Mouse (Mus musculus) CH12.LX (cell line): Measurements from ENCODE around the gene Nsl1. TPM values are rescaled to one million over a fixed set of nuclear protein-coding genes. Genes with fewer than 3 reads are reported as not detected.

Experiments used
- DNase-seq: peaks from one replicate; pipeline ENCODE4 v3.0.0-alpha.2; 2013; ENCODE audit errors: extremely low read depth
- H3K27ac ChIP-seq: 2 replicates; pipeline ENCODE4 v1.5.1; 2012; ENCODE audit warnings: low read depth, mild to moderate bottlenecking, control low read depth, moderate library complexity; ENCODE audit not compliant: insufficient read depth
- H3K27me3 ChIP-seq: replicated peaks from 2 replicates; pipeline ENCODE3; 2012; ENCODE audit warnings: inconsistent platforms
- H3K36me3 ChIP-seq, 2 experiments: replicated peaks in 1 of 2; 2 replicates each; pipeline versions ENCODE3 to v1.6.1; 2012; ENCODE audit warnings: inconsistent platforms in 1 of 2, low read length in 1 of 2, mild to moderate bottlenecking in 1 of 2, mixed read lengths in 1 of 2, moderate library complexity in 1 of 2; ENCODE audit not compliant: control insufficient read depth in 1 of 2, insufficient read depth in 1 of 2
- H3K4me1 ChIP-seq, 2 experiments: 2 replicates each; pipeline ENCODE4 v1.6.1; 2012; ENCODE audit warnings: inconsistent platforms in 1 of 2, moderate library complexity in 1 of 2; ENCODE audit not compliant: insufficient read depth in 2 of 2, control insufficient read depth in 1 of 2
- H3K4me2 ChIP-seq: 2 replicates; pipeline ENCODE4 v1.6.1; 2012; ENCODE audit warnings: low read depth, mild to moderate bottlenecking, control low read depth; ENCODE audit not compliant: poor library complexity, insufficient read depth, severe bottlenecking
- H3K4me3 ChIP-seq, 3 experiments: fragments of 150-350 bp in 1 of 3; sonication (generic) in 1 of 3; replicated peaks in 1 of 3; 2 replicates each; pipeline versions ENCODE3 to v1.5.1; 2011 to 2012; ENCODE audit warnings: low read depth in 2 of 3, low read length in 2 of 3, mild to moderate bottlenecking in 2 of 3, moderate library complexity in 2 of 3, control low read depth in 1 of 3, improper control_type of control experiment in 1 of 3, inconsistent platforms in 1 of 3, mixed read lengths in 1 of 3; ENCODE audit not compliant: poor library complexity in 1 of 3
- H3K79me2 ChIP-seq: replicated peaks from 2 replicates; pipeline ENCODE4 v1.6.1; 2012; ENCODE audit warnings: mild to moderate bottlenecking, moderate library complexity; ENCODE audit not compliant: control insufficient read depth, poor library complexity, insufficient read depth, severe bottlenecking; ENCODE audit errors: extremely low read depth
- H3K9ac ChIP-seq: 2 replicates; pipeline ENCODE4 v1.6.1; 2012; ENCODE audit warnings: low read depth, mild to moderate bottlenecking, control low read depth, moderate library complexity; ENCODE audit not compliant: insufficient read depth
- H3K9me3 ChIP-seq: replicated peaks from 2 replicates; pipeline ENCODE3; 2012; ENCODE audit warnings: low read length, inconsistent platforms, mixed read lengths
- BHLHE40 ChIP-seq: IDR thresholded peaks from 2 replicates; pipeline ENCODE4 v1.6.1; 2011; ENCODE audit warnings: mild to moderate bottlenecking, low read depth, low read length, improper control_type of control experiment
- CHD1 ChIP-seq: IDR thresholded peaks from 2 replicates; pipeline ENCODE4 v1.6.1; 2012; ENCODE audit warnings: low read depth, low read length, improper control_type of control experiment, inconsistent platforms
- EP300 ChIP-seq: IDR thresholded peaks from 2 replicates; pipeline ENCODE4 v1.6.1; 2011; ENCODE audit warnings: low read length, improper control_type of control experiment
- ETS1 ChIP-seq: conservative IDR thresholded peaks from 2 replicates; pipeline ENCODE4 v1.6.1; 2012; ENCODE audit warnings: low read depth, mild to moderate bottlenecking, inconsistent platforms, low read length, improper control_type of control experiment, moderate library complexity
- IRF4 ChIP-seq: IDR thresholded peaks from 2 replicates; pipeline ENCODE4 v1.6.1; 2014; ENCODE audit warnings: low read depth, mild to moderate bottlenecking, inconsistent platforms, low read length, improper control_type of control experiment
- KAT2A ChIP-seq: IDR thresholded peaks from 2 replicates; pipeline ENCODE4 v1.6.1; 2012; ENCODE audit warnings: low read length, improper control_type of control experiment, inconsistent platforms; ENCODE audit not compliant: insufficient replicate concordance
- MAFK ChIP-seq: IDR thresholded peaks from 2 replicates; pipeline ENCODE4 v1.6.1; 2011; ENCODE audit warnings: low read length, improper control_type of control experiment; ENCODE audit not compliant: insufficient replicate concordance
- MAX ChIP-seq: IDR thresholded peaks from 2 replicates; pipeline ENCODE4 v1.6.1; 2011; ENCODE audit warnings: low read length, improper control_type of control experiment
- MAZ ChIP-seq: IDR thresholded peaks from 2 replicates; pipeline ENCODE4 v1.6.1; 2012; ENCODE audit warnings: low read depth, mild to moderate bottlenecking, inconsistent platforms, low read length, improper control_type of control experiment, moderate library complexity
- MEF2A ChIP-seq: IDR thresholded peaks from 2 replicates; pipeline ENCODE4 v1.6.1; 2014; ENCODE audit warnings: low read depth, mild to moderate bottlenecking, inconsistent platforms, low read length, improper control_type of control experiment, borderline replicate concordance
- MXI1 ChIP-seq: IDR thresholded peaks from 2 replicates; pipeline ENCODE4 v1.6.1; 2011; ENCODE audit warnings: mild to moderate bottlenecking, low read depth, low read length, improper control_type of control experiment
- MYC ChIP-seq: IDR thresholded peaks from 2 replicates; pipeline ENCODE4 v1.6.1; 2011; ENCODE audit warnings: low read depth, mild to moderate bottlenecking, improper control_type of control experiment, low read length
- NELFE ChIP-seq: IDR thresholded peaks from 2 replicates; pipeline ENCODE4 v1.6.1; 2011; ENCODE audit warnings: low read depth, low read length, improper control_type of control experiment
- NRF1 ChIP-seq: IDR thresholded peaks from 2 replicates; pipeline ENCODE4 v1.6.1; 2014; ENCODE audit warnings: low read depth, mild to moderate bottlenecking, inconsistent platforms, low read length, improper control_type of control experiment, moderate library complexity
- POLR2A ChIP-seq: IDR thresholded peaks from 2 replicates; pipeline ENCODE4 v1.6.1; 2011; ENCODE audit warnings: low read depth, mild to moderate bottlenecking, improper control_type of control experiment, low read length
- RCOR1 ChIP-seq: conservative IDR thresholded peaks from 2 replicates; pipeline ENCODE4 v1.6.1; 2012; ENCODE audit warnings: low read depth, mild to moderate bottlenecking, inconsistent platforms, low read length, improper control_type of control experiment
- TCF12 ChIP-seq: IDR thresholded peaks from 2 replicates; pipeline ENCODE4 v1.6.1; 2014; ENCODE audit warnings: low read depth, mild to moderate bottlenecking, inconsistent platforms, low read length, improper control_type of control experiment
- ZKSCAN1 ChIP-seq: IDR thresholded peaks from 2 replicates; pipeline ENCODE4 v1.6.1; 2012; ENCODE audit warnings: low read depth, inconsistent platforms, low read length, improper control_type of control experiment, borderline replicate concordance
- ZNF384 ChIP-seq: IDR thresholded peaks from 2 replicates; pipeline ENCODE4 v1.6.1; 2012; ENCODE audit warnings: low read depth, low read length, improper control_type of control experiment, inconsistent platforms
- dilution Hi-C: fragments of 300-500 bp; cut with MboI; formaldehyde crosslinking; loops from 2 replicates; pipeline ENCODE4 v1.14.3; 2020; ENCODE audit warnings: low sequenced_read_pairs; ENCODE audit not compliant: extremely low pct_unique_long_range_greater_than_20kb, extremely low pct_ligation_motif_present
- in situ Hi-C: fragments of 300-500 bp; cut with MboI; formaldehyde crosslinking; loops from 3 replicates; pipeline ENCODE4 v1.14.3; 2019; ENCODE audit warnings: low sequenced_read_pairs, low pct_ligation_motif_present, low pct_unique_long_range_greater_than_20kb, mixed read lengths
- polyA plus RNA-seq: library from polyadenylated mRNA; unstranded; fragments of >175 nt; gene quantifications from 2 replicates; pipeline ENCODE4 v1.2.1, GENCODE M21; 2012; ENCODE audit warnings: low read depth; ENCODE audit not compliant: insufficient read length
- total RNA-seq, 2 experiments: library from RNA; depleted of rRNA; stranded (reverse); fragments of 300-350 nt in 1 of 2; fragments of >200 nt in 1 of 2; gene quantifications; 2 replicates each; pipeline ENCODE4 v1.2.3; 2012 to 2014

Gene Nsl1
- total and polyA plus RNA-seq, 3 experiments = 16.0 to 27.1 (median 17.4) TPM

- peak overlapping the region; percentile 95 for H3K27ac ChIP-seq
- DNase-seq = peak; percentile 55
- H3K4me3 ChIP-seq = peak overlapping the region in 1 of 3 experiments; percentile 17
- peaks cover 18% of the 10 kb centered on the region for H3K79me2 ChIP-seq
- H3K9me3 ChIP-seq = no peaks in the 10 kb centered on the region
- H3K4me1 ChIP-seq = peaks cover 5 to 50% of the 10 kb centered on the region in 2 experiments
- in situ Hi-C loops (no loop called here), dilution Hi-C loops (no loop called here)
- H3K27me3 ChIP-seq = no peaks in the 10 kb centered on the region
- peak overlapping the region; percentile 69 for H3K4me2 ChIP-seq
- peak overlapping the region; percentile 37; the same call in 1 of the 2 replicates for H3K9ac ChIP-seq
- 0 out of 2 replicates have a peak, but pooled peaks have one; percentile 13 for TF ChIP-seq CHD1
- peak; percentile 75; the same call in 1 of the 2 replicates for TF ChIP-seq TCF12
- TF ChIP-seq IRF4 = peak; percentile 83
- TF ChIP-seq KAT2A = no peak
- no peak for TF ChIP-seq NELFE
- TF ChIP-seq RCOR1 = 0 out of 2 replicates have a peak, but pooled peaks have one; percentile 32
- TF ChIP-seq MXI1 = peak; percentile 55
- TF ChIP-seq BHLHE40 = peak; percentile 79
- TF ChIP-seq EP300 = peak; percentile 72
- 0 out of 2 replicates have a peak, but pooled peaks have one; percentile 48 for TF ChIP-seq MAZ
- no peak for TF ChIP-seq POLR2A
- peak; percentile 71; the same call in 1 of the 2 replicates for TF ChIP-seq MYC
- TF ChIP-seq ZKSCAN1 = no peak
- TF ChIP-seq MEF2A = peak; percentile 85
- TF ChIP-seq MAX = peak; percentile 34; the same call in 1 of the 2 replicates
- peak; percentile 83 for TF ChIP-seq ETS1
- no peak for TF ChIP-seq NRF1
- peak; percentile 87 for TF ChIP-seq ZNF384
- no peak for TF ChIP-seq MAFK
- peaks cover 13 to 35% of the 10 kb centered on the region in 2 experiments for H3K36me3 ChIP-seq
Observed at GRCm38 (mm10) chr1:191020217-191020924, 42.4 kb upstream of the Nsl1 start.

- dilution Hi-C loops = no loop called here
Observed at GRCm38 (mm10) chr1:191021016-191021415, 41.8 kb upstream of the Nsl1 start.

More at GRCm38 (mm10) chr1:191021016-191021415, 41.8 kb upstream of the Nsl1 start:
- peaks cover 19% of the 10 kb centered on the region for H3K79me2 ChIP-seq
- peak overlapping the region in 1 of 3 experiments; percentile 7 for H3K4me3 ChIP-seq
- peak overlapping the region; percentile 37 for H3K9ac ChIP-seq
- no peaks in the 10 kb centered on the region for H3K9me3 ChIP-seq
- H3K4me1 ChIP-seq = peaks cover 5 to 46% of the 10 kb centered on the region in 2 experiments
- TF ChIP-seq MYC = no peak
- TF ChIP-seq BHLHE40 = 0 out of 2 replicates have a peak, but pooled peaks have one; percentile 22
- in situ Hi-C loops = no loop called here
- peak overlapping the region; percentile 69 for H3K4me2 ChIP-seq
- no peaks in the 10 kb centered on the region for H3K27me3 ChIP-seq
- peak overlapping the region; percentile 95 for H3K27ac ChIP-seq
- peaks cover 13 to 32% of the 10 kb centered on the region in 2 experiments for H3K36me3 ChIP-seq
- no peak for DNase-seq
